Mouse (Mus musculus) limb, embryonic 13.5 days (tissue): ENCODE results near the gene Emilin2. TPM values are rescaled to one million over a fixed set of nuclear protein-coding genes. Genes with fewer than 3 reads are reported as not detected.
A peak's percentile ranks its signal among the peaks of the same experiment; 100 is the strongest.

ENCODE experiments used
- ATAC-seq: fragments of 200-750 bp; cut with Nextera tagmentation; 2 replicates; pipeline ENCODE4 v1.8.0; 2017; ENCODE audit warnings: low read depth, moderate number of reproducible peaks, moderate TSS enrichment; ENCODE audit not compliant: low FRiP score
- H3K27ac ChIP-seq: fragments of 300-500 bp; sonication (generic); 2 replicates; pipeline ENCODE4 v1.5.1; 2015; ENCODE audit warnings: inconsistent platforms, mild to moderate bottlenecking, moderate library complexity
- H3K27me3 ChIP-seq: fragments of 300-500 bp; sonication (generic); 2 replicates; pipeline ENCODE4 v1.6.1; 2015; ENCODE audit warnings: mild to moderate bottlenecking, inconsistent platforms
- H3K36me3 ChIP-seq: fragments of 300-500 bp; sonication (generic); 2 replicates; pipeline ENCODE4 v1.6.1; 2015; ENCODE audit warnings: inconsistent platforms, mild to moderate bottlenecking, moderate library complexity
- H3K4me1 ChIP-seq: fragments of 300-500 bp; sonication (generic); 2 replicates; pipeline ENCODE4 v1.6.1; 2015; ENCODE audit warnings: inconsistent platforms
- H3K4me2 ChIP-seq: fragments of 300-500 bp; sonication (generic); replicated peaks from 2 replicates; pipeline ENCODE4 v1.6.1; 2015; ENCODE audit warnings: inconsistent platforms, mild to moderate bottlenecking, moderate library complexity
- H3K4me3 ChIP-seq: fragments of 300-500 bp; sonication (generic); 2 replicates; pipeline ENCODE4 v1.5.1; 2015; ENCODE audit warnings: moderate library complexity, mild to moderate bottlenecking, inconsistent platforms
- H3K9ac ChIP-seq: fragments of 300-500 bp; sonication (generic); 2 replicates; pipeline ENCODE4 v1.6.1; 2015; ENCODE audit warnings: mild to moderate bottlenecking, inconsistent platforms
- H3K9me3 ChIP-seq: fragments of 300-500 bp; sonication (generic); 2 replicates; pipeline ENCODE4 v1.6.1; 2016; ENCODE audit warnings: inconsistent platforms
- WGBS: fragments of 180-500 bp; shearing (Covaris S2); methylation state at CpG from one replicate; pipeline ENCODE4 v1.1.7; 2015; 5-methylcytosine and 5-hydroxymethylcytosine counted together
- polyA plus RNA-seq: library from polyadenylated mRNA; unstranded; fragments of >200 nt; fragmentation: Nextera tagmentation; extraction: Ambion mirVana; gene quantifications from 2 replicates; pipeline ENCODE4 v1.2.1, GENCODE M21; 2015

The Emilin2 gene
- polyA plus RNA-seq, 1 experiment from 2014 or later = 19.1 TPM

GRCm38 (mm10) chr17:71292897-71293296 lies 18.9 kb downstream of the Emilin2 start:
- H3K9ac ChIP-seq = no peak overlapping the region
- no peaks in the 10 kb centered on the region for H3K9me3 ChIP-seq
- H3K4me2 ChIP-seq = no peak overlapping the region
- no peaks in the 10 kb centered on the region for H3K36me3 ChIP-seq
- ATAC-seq = no peak
- H3K27ac ChIP-seq = no peak overlapping the region
- no peak overlapping the region for H3K4me3 ChIP-seq
- WGBS = 83% methylated on average over 4 of the region's 4 CpGs
- peaks cover 9% of the 10 kb centered on the region; the same call in 1 of the 2 replicates for H3K4me1 ChIP-seq
- no peaks in the 10 kb centered on the region for H3K27me3 ChIP-seq

- no peaks in the 10 kb centered on the region for H3K9me3 ChIP-seq
- 95% methylated on average over 6 of the region's 6 CpGs for WGBS
- no peak overlapping the region for H3K9ac ChIP-seq
- no peak overlapping the region for H3K4me2 ChIP-seq
- H3K27me3 ChIP-seq = no peaks in the 10 kb centered on the region
- H3K4me1 ChIP-seq = peaks cover 9% of the 10 kb centered on the region; the same call in 1 of the 2 replicates
- H3K4me3 ChIP-seq = no peak overlapping the region
- H3K36me3 ChIP-seq = no peaks in the 10 kb centered on the region
- no peak for ATAC-seq
- no peak overlapping the region for H3K27ac ChIP-seq
Measured at GRCm38 (mm10) chr17:71291897-71292420, 19.8 kb downstream of the Emilin2 start.

- Histone ChIP-seq H3K27ac (no peak overlapping the region), H3K36me3 (no peaks in the 10 kb centered on the region), H3K27me3 (no peaks in the 10 kb centered on the region), H3K4me1 (peaks cover 16% of the 10 kb centered on the region), H3K4me3 (no peak overlapping the region), H3K9ac (no peak overlapping the region), H3K4me2 (no peak overlapping the region), H3K9me3 (no peaks in the 10 kb centered on the region)
- WGBS = 71% methylated on average over 7 of the region's 7 CpGs
- no peak for ATAC-seq
Measured at GRCm38 (mm10) chr17:71290486-71291410, 21.0 kb downstream of the Emilin2 start.

- H3K36me3 ChIP-seq = no peaks in the 10 kb centered on the region
- ATAC-seq = 0 out of 2 replicates have a peak, but pooled peaks have one; percentile 30
- WGBS = 79% methylated on average over 6 of the region's 6 CpGs
- H3K4me3 ChIP-seq = no peak overlapping the region
- no peak overlapping the region for H3K4me2 ChIP-seq
- peak overlapping the region; percentile 33; the same call in 1 of the 2 replicates for H3K27ac ChIP-seq
- H3K9me3 ChIP-seq = no peaks in the 10 kb centered on the region
- H3K27me3 ChIP-seq = no peaks in the 10 kb centered on the region
- peaks cover 27% of the 10 kb centered on the region for H3K4me1 ChIP-seq
- no peak overlapping the region for H3K9ac ChIP-seq
Measured at GRCm38 (mm10) chr17:71289572-71290176, 22.1 kb downstream of the Emilin2 start.

GRCm38 (mm10) chr17:71288808-71289548 lies 22.8 kb downstream of the Emilin2 start:
- H3K27me3 ChIP-seq = no peaks in the 10 kb centered on the region
- no peaks in the 10 kb centered on the region for H3K36me3 ChIP-seq
- no peak overlapping the region for H3K4me2 ChIP-seq
- 78% methylated on average over 10 of the region's 10 CpGs for WGBS
- H3K4me1 ChIP-seq = peaks cover 31% of the 10 kb centered on the region
- H3K27ac ChIP-seq = no peak overlapping the region
- no peak overlapping the region for H3K9ac ChIP-seq
- no peak overlapping the region for H3K4me3 ChIP-seq
- H3K9me3 ChIP-seq = no peaks in the 10 kb centered on the region
- ATAC-seq = no peak

GRCm38 (mm10) chr17:71288145-71288758 lies 23.5 kb downstream of the Emilin2 start:
- no peak for ATAC-seq
- H3K27me3 ChIP-seq = no peaks in the 10 kb centered on the region
- H3K9ac ChIP-seq = no peak overlapping the region
- H3K36me3 ChIP-seq = no peaks in the 10 kb centered on the region
- H3K4me2 ChIP-seq = no peak overlapping the region
- H3K9me3 ChIP-seq = no peaks in the 10 kb centered on the region
- H3K27ac ChIP-seq = no peak overlapping the region
- peaks cover 34% of the 10 kb centered on the region for H3K4me1 ChIP-seq
- H3K4me3 ChIP-seq = no peak overlapping the region
- WGBS = 83% methylated on average over 11 of the region's 11 CpGs

- H3K27ac ChIP-seq = no peak overlapping the region
- no peak overlapping the region for H3K4me3 ChIP-seq
- no peaks in the 10 kb centered on the region for H3K36me3 ChIP-seq
- 96% methylated on average over 7 of the region's 7 CpGs for WGBS
- ATAC-seq = no peak
- H3K4me2 ChIP-seq = no peak overlapping the region
- H3K27me3 ChIP-seq = no peaks in the 10 kb centered on the region
- peaks cover 36% of the 10 kb centered on the region for H3K4me1 ChIP-seq
- H3K9ac ChIP-seq = no peak overlapping the region
- no peaks in the 10 kb centered on the region for H3K9me3 ChIP-seq
Measured at GRCm38 (mm10) chr17:71287586-71287985, 24.2 kb downstream of the Emilin2 start.

- WGBS = 65% methylated on average over 6 of the region's 6 CpGs
- no peak overlapping the region for H3K27ac ChIP-seq
- no peak for ATAC-seq
Measured at GRCm38 (mm10) chr17:71285929-71286328, 25.8 kb downstream of the Emilin2 start.

GRCm38 (mm10) chr17:71284890-71285289 lies 26.9 kb downstream of the Emilin2 start:
- no peak overlapping the region for H3K4me3 ChIP-seq
- no peak overlapping the region for H3K9ac ChIP-seq
- no peaks in the 10 kb centered on the region for H3K9me3 ChIP-seq
- no peaks in the 10 kb centered on the region for H3K27me3 ChIP-seq
- H3K4me1 ChIP-seq = peaks cover 32% of the 10 kb centered on the region
- H3K4me2 ChIP-seq = no peak overlapping the region
- no peak for ATAC-seq
- H3K36me3 ChIP-seq = no peaks in the 10 kb centered on the region
- no peak overlapping the region for H3K27ac ChIP-seq
- WGBS = 37% methylated on average over 6 of the region's 6 CpGs

More at GRCm38 (mm10) chr17:71285929-71286328, 25.8 kb downstream of the Emilin2 start:
- H3K4me2 ChIP-seq = no peak overlapping the region
- H3K9me3 ChIP-seq = no peaks in the 10 kb centered on the region
- no peaks in the 10 kb centered on the region for H3K27me3 ChIP-seq
- no peaks in the 10 kb centered on the region for H3K36me3 ChIP-seq
- peaks cover 36% of the 10 kb centered on the region for H3K4me1 ChIP-seq
- no peak overlapping the region for H3K4me3 ChIP-seq
- no peak overlapping the region for H3K9ac ChIP-seq

GRCm38 (mm10) chr17:71283237-71283636 lies 28.5 kb downstream of the Emilin2 start:
- H3K27me3 ChIP-seq = no peaks in the 10 kb centered on the region
- H3K9ac ChIP-seq = no peak overlapping the region
- peaks cover 27% of the 10 kb centered on the region for H3K4me1 ChIP-seq
- H3K9me3 ChIP-seq = no peaks in the 10 kb centered on the region
- H3K27ac ChIP-seq = peak overlapping the region; percentile 22; the same call in 1 of the 2 replicates
- ATAC-seq = peak; percentile 78
- WGBS = 73% methylated on average over 4 of the region's 4 CpGs
- H3K4me3 ChIP-seq = no peak overlapping the region
- H3K36me3 ChIP-seq = no peaks in the 10 kb centered on the region
- no peak overlapping the region for H3K4me2 ChIP-seq

- no peak for ATAC-seq
- Histone ChIP-seq H3K4me1 (peaks cover 27% of the 10 kb centered on the region), H3K4me2 (no peak overlapping the region), H3K36me3 (no peaks in the 10 kb centered on the region), H3K4me3 (no peak overlapping the region), H3K27me3 (no peaks in the 10 kb centered on the region), H3K9ac (no peak overlapping the region), H3K27ac (0 out of 2 replicates have a peak overlapping the region, but pooled peaks have one; percentile 22), H3K9me3 (no peaks in the 10 kb centered on the region)
- 90% methylated on average over 9 of the region's 9 CpGs for WGBS
Measured at GRCm38 (mm10) chr17:71282716-71283115, 29.1 kb downstream of the Emilin2 start.
